Mouse (Mus musculus) gastrocnemius, postnatal 4 days (tissue): Measurements from ENCODE around the gene Nmb. TPM values are rescaled to one million over a fixed set of nuclear protein-coding genes. Genes with fewer than 3 reads are reported as not detected.

Experiments used
- DNase-seq, 2 experiments: peaks; one replicate each; pipeline ENCODE4 v3.0.0; 2021 to 2022; ENCODE audit warnings: low spot score in 2 of 2, mixed read lengths in 2 of 2
- total RNA-seq, 2 experiments: library from RNA; stranded (reverse); gene quantifications; 2 replicates each; pipeline ENCODE4 v1.2.3; 2021

The Nmb gene
- total RNA-seq, 2 experiments from 2014 or later = 2.5 to 4.9 TPM

- DNase-seq = no peak
Measured at GRCm38 (mm10) chr7:80862475-80862874, 42.4 kb downstream of the Nmb start.

GRCm38 (mm10) chr7:80860729-80861274 lies 44.1 kb downstream of the Nmb start, which contains the start of gene Zscan2:
Gene Zscan2, plus strand, starts transcription at chr7:80860920.
- DNase-seq = peak; percentile 67 to 86

GRCm38 (mm10) chr7:80860227-80860626 lies 44.6 kb downstream of the Nmb start:
- DNase-seq = no peak

GRCm38 (mm10) chr7:80857181-80857580 lies 47.7 kb downstream of the Nmb start:
- DNase-seq = peak; percentile 57 to 77

- DNase-seq = no peak
Measured at GRCm38 (mm10) chr7:80855316-80855715, 49.6 kb downstream of the Nmb start.

- DNase-seq = no peak
Measured at GRCm38 (mm10) chr7:80853218-80853617, 51.7 kb downstream of the Nmb start.

Other genes with a start within 250 kb of the Nmb start
- 10 to 100 TPM; 28.7 to 32.1 TPM for gene Crtc3, start 216.2 kb downstream of the Nmb start, total RNA-seq
- gene Iqgap1, start 79.1 kb downstream of the Nmb start, total RNA-seq = 10 to 100 TPM; 80.1 to 83.1 TPM
- gene Zscan2, start 44.2 kb downstream of the Nmb start, total RNA-seq = 1 to 10 TPM; 5.5 TPM
- gene Wdr73, start 3.8 kb downstream of the Nmb start, total RNA-seq = 1 to 10 TPM; 9.1 to 9.5 TPM
- gene Sec11a, start 42.7 kb upstream of the Nmb start, total RNA-seq = 10 to 100 TPM; 71.6 to 77.3 TPM
- 10 to 100 TPM; 18.4 to 20.2 TPM for gene Zfp592, start 88.6 kb upstream of the Nmb start, total RNA-seq
- 100 to 1,000 TPM; 132 to 139 TPM for gene Alpk3, start 152.5 kb upstream of the Nmb start, total RNA-seq
- under 1 TPM; 0.47 to 0.57 TPM for gene Slc28a1, start 209.7 kb upstream of the Nmb start, total RNA-seq